Mouse (Mus musculus): ENCODE data around the gene Gapt.
"Not testable (repeated sequence)": the region's sequence is repeated elsewhere in the genome, so short reads cannot be mapped to it uniquely, and the experiment has no call there.

Gene Gapt

DNA sequence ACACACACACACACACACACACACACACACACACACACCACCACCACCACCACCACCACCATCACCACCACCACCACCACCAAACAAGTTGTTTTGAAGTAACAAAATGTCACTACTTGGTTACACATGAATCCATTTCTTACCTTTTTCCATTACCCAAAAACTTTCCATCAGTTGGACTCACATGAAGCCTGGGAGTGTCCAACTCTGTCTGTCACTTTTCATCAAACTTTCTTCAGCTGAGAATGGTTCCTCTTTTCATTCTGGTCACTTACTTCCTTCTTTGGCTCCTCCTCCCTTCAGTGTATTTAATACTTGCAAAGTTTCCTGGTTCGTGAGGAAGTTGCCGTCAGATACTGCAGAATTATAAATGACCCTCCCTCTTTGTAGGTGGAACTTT, at the start of gene Gapt:
Gene Gapt (minus strand): TSS at position 259 of the 400 bp plus-strand sequence.
- DNase-seq (ENCODE audit: low read depth, low spot score), result no peak

DNA sequence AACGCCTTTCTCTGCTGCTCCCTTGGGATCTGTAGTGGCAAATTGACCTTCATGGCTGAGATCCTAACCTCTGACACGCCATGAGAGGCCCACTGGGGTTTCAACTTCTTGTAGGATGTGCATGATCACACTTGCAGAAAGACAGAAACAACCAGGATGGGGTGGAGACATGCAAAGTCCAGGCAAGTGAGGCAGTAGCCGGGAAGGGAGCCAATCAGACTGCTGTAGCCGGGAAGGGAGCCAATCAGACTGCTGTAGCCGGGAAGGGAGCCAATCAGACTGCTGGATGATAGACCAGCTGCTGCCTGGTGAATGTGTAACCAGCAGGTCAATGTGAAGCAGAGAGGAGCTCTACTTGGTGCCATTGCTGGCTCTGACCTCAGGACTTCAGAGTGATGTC, 49.2 kb upstream of the Gapt start:
- no peak for DNase-seq (ENCODE audit: low read depth, low spot score)

DNA sequence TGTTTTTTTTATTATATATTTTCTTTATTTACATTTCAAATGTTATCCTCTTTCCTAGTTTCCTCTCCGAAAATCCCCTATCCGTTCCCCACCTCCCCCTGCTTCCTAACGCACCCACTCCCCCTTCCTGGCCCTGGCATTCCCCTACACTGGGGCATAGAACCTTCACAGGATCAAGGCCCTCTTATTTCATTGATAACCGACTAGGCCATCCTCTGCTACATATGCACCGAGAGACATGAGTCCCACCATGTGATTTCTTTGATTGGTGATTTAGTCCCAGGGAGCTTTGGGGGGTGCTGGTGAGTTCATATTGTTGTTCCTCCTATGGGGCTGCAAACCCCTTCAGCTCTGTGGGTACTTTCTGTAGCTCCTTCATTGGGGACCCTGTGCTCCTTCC, 47.7 kb upstream of the Gapt start:
- DNase-seq (ENCODE audit: low read depth, low spot score), result not testable (repeated sequence)

DNA sequence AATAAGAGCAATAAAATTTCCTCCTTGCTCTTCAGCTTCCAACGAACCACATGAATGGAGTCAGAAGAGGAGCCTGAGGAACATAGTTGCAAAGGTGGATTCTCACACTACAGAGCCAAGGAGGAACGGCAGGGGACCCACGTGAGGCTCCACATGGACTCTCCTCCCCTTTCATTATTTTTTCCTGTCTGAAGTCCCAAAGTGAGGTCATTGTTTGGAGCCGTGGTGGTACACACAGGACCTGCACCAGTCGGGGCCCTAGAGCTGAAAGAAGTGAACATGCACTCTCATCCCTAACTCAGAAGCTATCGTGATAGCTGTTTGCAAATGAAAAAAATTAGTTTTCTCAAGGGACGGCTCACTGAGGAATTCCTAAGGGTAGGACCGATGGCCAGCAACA, 47.1 kb upstream of the Gapt start:
- DNase-seq (ENCODE audit: low read depth, low spot score), result no peak

- no peak for DNase-seq (ENCODE audit: low read depth, low spot score)
Observed at GRCm38 (mm10) chr13:110401877-110402276, 44.9 kb upstream of the Gapt start.

DNA sequence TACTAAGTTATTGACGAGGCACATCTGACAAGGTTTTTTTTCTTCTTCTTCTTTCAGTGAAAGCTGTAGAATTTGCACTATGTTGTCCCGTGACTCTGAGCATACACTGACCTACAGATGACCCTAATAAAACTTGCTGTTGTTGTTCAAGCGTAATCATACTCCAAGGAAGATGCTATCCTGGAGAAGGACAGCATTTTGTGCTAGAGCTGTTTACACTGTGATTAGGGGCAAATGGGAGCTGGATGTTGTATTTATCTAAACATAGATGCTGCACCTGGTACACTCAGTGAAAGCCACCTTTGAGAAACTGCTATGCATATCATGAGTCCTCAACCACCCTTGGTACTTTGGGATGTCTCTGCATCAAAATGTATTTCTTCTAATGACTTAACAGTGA, 44.4 kb upstream of the Gapt start:
- no peak for DNase-seq (ENCODE audit: low read depth, low spot score)

GRCm38 (mm10) chr13:110398513-110399270, 41.7 kb upstream of the Gapt start:
- no peak for DNase-seq (ENCODE audit: low read depth, low spot score)

GRCm38 (mm10) chr13:110397750-110398149, 40.8 kb upstream of the Gapt start:
- no peak for DNase-seq (ENCODE audit: low read depth, low spot score)

DNA sequence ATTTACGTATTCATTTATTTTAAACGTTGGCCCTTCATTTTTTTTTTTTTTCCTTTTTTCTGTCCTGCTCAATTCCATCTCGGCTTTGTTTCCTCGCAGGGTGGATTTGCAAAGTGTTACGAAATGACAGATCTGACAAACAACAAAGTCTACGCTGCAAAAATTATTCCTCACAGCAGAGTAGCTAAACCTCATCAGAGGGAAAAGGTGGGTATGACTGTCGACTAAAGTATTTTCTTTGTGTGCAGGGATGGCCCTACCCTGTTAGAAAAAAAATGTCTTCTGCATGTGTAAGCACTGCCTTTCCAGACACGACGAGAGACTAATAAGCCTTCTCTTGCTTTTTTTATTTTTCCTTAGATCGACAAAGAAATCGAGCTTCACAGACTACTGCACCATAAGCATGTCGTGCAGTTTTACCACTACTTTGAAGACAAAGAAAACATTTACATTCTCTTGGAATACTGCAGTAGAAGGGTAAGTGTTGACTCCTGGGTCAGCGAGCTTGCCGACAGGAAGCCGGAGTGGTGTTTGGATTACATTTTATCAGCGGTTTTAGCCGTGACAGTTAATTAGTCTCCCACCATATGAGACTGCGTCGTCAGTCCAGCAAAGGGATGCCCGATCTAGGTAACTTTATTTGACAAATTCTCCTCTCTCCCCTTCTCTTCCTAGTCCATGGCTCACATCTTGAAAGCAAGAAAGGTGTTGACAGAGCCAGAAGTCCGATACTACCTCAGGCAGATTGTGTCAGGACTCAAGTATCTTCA, 39.1 kb upstream of the Gapt start:
- DNase-seq (ENCODE audit: low read depth, low spot score), result no peak

- DNase-seq (ENCODE audit: low read depth, low spot score), result no peak
Observed at GRCm38 (mm10) chr13:110395179-110395794, 38.3 kb upstream of the Gapt start.

DNA sequence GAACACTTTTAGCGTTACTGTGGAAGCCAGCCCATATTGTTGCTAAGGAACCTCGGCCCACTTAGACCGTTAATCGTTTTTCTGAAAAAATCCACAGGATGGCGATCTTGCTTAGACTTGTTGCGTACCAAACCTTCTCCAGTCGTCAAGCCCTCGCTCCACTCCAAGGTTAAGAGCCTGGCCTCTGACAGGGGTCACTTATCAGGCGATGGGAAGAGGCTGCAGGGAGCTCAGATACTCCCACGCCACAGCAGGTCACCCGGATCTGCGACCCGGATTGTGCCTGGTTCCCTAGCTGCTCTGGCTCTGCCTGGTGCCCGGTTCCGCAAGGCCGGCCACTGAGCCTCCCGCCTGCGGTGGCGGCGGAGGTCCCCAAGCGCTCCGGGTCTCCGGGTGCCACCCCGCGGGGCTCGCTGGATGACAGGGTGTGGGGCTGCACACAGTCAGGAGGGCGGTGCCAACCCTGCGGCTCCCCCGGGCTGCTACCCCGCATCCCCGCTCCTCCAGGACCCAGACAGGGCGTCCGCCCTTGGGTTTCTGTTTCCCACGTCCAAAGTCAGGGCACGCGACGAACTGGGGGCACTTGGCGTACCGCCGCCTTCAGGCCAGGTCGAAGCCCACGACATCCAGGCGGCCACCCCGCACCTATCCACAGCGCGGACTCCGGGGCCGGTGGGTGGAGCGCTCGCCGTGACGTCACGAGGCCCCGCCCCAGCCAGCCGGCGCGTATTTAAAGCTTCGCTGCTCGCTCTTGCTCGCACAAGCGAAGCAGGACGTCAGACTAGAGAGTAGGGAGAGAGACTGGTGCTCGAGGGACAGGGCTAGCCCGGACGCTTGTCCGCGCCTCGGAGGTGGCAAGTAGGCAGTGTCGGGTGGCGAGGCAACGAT, 37.5 kb upstream of the Gapt start, which contains the start of gene Plk2:
Gene Plk2 (plus strand): TSS at position 756 of the 888 bp plus-strand sequence.
- DNase-seq (ENCODE audit: low read depth, low spot score), result peak; percentile 79

DNA sequence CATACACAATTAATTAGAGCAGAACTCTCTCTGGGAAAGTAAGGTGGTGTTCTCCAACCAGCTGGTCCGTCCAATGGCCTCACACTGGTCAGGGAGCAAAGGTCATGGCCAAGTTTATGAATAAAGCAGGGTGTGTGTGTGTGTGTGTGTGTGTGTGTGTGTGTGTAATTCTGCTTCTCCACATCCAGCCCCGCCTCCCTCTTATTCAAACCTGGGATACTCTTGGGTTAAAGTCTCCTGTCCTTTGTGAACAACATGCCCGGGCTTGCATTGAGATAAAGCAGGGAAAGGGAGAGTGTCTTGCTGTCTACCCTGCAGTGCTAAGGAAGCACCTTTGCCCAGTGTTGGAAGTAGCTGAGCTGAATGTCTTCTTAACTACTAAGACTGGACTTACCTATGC, 35.6 kb upstream of the Gapt start:
- DNase-seq (ENCODE audit: low read depth, low spot score), result no peak

DNA sequence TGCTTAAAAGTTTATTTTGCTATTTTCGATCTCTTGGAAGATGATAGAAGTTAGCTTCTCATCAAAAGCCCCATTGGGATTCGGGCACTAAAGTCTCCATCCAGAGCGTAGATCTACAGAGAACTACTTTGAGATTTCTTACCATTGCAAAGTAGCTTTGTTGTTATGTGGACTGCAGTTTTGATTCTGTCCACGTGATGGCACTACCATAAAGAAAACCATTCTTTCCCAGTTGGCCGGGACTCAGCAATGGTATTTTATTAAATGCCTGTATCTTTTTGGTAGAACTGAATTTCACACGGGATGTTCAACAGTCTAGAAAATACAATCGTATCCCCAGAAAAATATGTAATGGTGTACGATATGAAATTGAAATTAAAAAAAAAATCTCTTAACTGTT, 35.2 kb upstream of the Gapt start:
- DNase-seq (ENCODE audit: low read depth, low spot score), result peak; percentile 62

- DNase-seq (ENCODE audit: low read depth, low spot score), result no peak
Observed at GRCm38 (mm10) chr13:110384514-110384913, 27.5 kb upstream of the Gapt start.

GRCm38 (mm10) chr13:110382447-110382901, 25.5 kb upstream of the Gapt start:
- no peak for DNase-seq (ENCODE audit: low read depth, low spot score)

GRCm38 (mm10) chr13:110369673-110370072, 12.7 kb upstream of the Gapt start:
- no peak for DNase-seq (ENCODE audit: low read depth, low spot score)

DNA sequence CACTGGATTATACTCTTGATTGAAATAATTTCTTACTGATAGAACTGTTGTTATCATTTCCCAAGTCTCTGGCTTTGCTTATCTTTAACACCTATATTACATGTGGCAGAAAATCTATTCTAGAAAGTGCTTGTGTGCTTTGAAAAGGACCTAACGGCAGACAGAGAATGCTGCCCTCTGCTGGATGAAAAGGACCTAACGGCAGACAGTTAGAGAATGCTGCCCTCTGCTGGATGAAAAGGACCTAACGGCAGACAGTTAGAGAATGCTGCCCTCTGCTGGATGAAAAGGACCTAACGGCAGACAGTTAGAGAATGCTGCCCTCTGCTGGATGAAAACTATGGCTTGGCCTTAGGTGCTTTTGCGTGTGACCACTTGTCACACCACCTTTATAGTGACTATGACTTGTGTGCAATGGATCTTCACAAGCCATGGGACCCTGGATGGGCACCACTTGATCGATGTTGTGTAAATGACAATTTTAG, 11.6 kb upstream of the Gapt start:
- not testable (repeated sequence) for DNase-seq (ENCODE audit: low read depth, low spot score)

DNA sequence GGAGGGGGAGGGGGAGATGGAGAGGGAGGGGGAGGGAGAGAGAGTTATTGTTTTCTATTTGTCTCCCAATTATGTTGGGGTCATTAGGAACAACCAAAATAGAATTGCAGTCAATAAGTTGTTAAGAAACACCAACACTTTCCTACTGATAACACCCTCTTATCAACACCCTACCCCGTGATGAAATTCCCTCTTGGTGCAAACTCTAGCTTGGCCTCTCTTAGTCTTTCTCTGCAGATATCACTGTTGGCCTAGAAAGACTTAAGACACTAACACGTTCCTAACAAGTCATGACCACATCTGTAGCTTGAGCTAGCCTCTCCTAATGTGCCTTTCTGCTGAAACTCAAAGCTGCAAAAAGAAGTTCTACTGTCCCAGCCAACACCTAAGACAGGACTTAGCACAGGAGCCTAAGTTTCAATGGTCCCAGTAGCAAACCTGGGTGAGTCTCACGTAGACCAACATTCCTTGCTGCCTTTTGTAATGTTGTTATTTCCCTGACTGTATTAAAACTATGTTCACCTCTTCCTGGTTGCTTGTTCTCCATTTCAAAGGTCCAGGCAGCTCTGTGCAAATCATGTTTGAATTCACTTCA, 11.1 kb upstream of the Gapt start:
- no peak for DNase-seq (ENCODE audit: low read depth, low spot score)

- no peak for DNase-seq (ENCODE audit: low read depth, low spot score)
Observed at GRCm38 (mm10) chr13:110366477-110366876, 9.5 kb upstream of the Gapt start.

DNA sequence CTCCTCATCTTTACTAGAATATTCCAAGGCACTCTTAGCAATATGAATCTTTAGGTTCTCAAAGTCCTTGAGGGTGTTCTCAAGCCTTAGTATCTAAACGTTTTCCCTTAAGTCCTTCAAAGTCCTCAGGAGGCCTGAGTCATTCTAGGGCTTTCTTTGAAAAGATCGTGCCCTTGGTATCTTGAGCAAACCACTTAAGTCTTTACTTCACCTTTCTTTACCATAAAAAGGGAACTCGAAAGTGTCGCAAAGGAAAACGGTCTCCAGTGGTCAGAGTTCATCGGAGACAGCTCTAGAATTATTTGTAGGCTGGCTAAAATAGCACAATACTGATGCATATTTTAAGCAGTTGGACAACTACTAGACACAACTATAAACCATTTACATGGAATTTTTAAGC, 6.7 kb upstream of the Gapt start:
- no peak for DNase-seq (ENCODE audit: low read depth, low spot score)

- no peak for DNase-seq (ENCODE audit: low read depth, low spot score)
Observed at GRCm38 (mm10) chr13:110351051-110351450, 5.9 kb downstream of the Gapt start.
